Mouse (Mus musculus) adrenal gland, adult 18-20 months (tissue): Measurements from ENCODE around the gene Itm2b. TPM values are rescaled to one million over a fixed set of nuclear protein-coding genes. Genes with fewer than 3 reads are reported as not detected.

ENCODE experiments used
- DNase-seq, 2 experiments: peaks; one replicate each; pipeline ENCODE4 v3.0.0; 2021 to 2022; ENCODE audit warnings: low spot score in 2 of 2
- total RNA-seq, 2 experiments: library from RNA; stranded (reverse); gene quantifications; 1 replicate in 1 of 2; 2 replicates in 1 of 2; pipeline ENCODE4 v1.2.3; 2021

Itm2b gene
- total RNA-seq, 2 experiments from 2014 or later: 1,124 to 1,128 TPM

DNA sequence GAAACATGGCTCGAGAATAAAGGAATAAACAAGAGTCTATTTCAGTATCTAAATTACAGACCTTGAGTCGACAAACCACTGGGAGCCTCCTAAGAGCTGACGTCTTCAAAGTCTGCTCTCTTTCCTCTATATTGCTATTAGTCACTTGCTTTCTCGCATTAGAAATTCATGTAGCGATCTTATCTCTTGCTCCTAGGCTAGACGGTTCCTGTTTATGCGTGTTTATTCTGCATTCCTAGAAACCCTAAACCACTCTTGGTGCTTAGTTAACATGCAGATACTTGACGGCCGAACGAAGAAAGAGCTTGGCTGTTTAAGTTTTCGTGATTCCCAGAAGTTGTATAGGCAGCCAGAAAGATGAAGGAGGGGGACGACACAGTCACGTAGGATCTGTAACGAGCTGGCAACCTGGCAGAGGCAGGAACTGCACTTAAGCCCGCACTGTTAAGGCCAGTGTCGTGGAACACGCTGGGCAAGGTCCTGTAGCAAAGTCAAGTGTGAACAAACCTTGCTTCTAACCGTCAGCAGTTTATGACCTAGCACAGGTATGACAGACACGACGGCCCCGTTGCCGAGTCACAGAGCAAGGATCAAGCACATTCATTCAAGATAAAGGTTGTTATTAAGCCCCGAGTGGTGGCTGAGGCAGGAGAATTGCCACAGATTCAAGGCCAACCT, 14.3 kb downstream of the Itm2b start:
- no peak for DNase-seq

DNA sequence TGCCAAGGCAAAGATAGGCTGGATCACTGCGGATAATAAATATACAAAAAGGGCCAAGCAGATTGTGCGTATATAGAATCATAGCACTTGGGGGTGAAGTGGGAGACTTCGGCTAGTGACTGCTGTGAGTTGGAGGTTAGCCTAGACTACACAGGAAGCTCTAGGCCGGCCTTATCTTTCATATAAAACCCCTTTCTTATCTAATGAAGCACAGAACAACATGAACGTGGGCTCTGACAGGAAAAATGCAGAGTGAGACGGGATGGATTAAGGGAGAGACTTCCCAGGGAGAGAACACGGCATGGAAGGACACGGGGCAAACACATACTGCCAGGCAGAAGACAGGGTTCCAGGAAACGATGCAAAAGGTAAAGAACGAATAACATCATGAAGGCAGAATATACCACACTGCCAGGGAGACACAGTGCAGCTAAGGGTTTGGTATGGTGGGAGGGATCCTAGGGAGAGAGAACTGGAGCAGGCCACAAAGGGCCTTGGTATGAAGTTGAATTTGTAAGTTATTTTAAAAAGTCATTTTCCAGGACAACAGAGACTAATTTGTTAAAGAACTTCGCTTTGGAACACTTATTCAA, 14.9 kb downstream of the Itm2b start:
- DNase-seq: no peak

DNA sequence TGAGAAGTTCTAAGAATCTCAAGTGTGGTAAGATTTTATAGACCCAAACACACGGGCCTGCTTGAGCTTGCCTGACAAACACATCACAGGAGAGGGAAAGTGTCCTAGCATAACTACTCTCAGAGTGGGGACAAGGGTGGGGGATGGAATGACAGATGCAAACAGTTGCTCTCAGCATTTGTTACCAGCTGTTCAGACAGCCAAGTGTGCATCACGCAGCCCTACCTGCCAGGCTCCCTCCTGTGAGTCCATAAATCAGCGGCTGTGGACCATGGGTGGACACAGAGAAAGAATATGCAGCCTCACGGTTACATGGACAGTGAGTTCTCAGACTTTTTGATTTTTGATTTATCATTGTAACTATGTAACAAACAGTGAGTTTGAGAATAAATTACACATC, 15.5 kb downstream of the Itm2b start:
- DNase-seq: no peak

DNA sequence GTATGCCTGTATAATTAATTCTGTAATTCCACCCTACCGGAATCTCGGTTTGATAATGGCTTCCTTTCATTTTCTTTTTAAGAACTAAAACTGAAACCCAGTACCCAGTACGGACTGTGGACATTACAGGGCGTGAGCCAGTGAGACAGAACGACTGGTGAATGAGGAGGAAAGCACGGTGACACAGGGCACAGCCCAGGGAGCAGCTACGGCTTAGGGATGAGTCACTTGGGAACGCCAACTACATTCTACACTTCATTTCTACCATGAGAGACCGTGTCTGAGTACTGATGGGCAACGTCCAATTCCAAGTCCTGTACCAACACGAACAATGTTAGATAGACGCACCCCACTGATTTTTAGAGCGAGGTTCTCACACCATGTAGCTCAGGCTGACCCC, 16.1 kb downstream of the Itm2b start:
- no peak for DNase-seq

DNA sequence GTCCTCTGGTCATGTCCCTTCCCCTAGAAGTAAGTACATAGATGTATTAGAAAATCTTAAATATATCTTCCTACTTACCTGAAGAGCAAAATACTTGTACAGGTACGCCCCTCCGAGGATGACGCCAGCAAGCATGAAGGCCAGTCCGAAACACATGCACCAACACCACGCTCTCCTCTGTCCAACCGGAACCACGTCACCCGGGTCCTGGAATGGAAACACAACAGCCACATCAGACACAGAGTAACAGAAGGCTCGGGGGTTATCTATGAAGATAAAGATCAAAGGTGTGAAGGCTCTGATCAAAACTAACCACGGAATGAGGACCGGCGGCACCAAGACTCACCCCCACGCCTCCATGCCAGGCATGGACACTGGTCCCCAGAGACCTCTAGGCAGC, 16.9 kb downstream of the Itm2b start:
- DNase-seq: no peak

DNA sequence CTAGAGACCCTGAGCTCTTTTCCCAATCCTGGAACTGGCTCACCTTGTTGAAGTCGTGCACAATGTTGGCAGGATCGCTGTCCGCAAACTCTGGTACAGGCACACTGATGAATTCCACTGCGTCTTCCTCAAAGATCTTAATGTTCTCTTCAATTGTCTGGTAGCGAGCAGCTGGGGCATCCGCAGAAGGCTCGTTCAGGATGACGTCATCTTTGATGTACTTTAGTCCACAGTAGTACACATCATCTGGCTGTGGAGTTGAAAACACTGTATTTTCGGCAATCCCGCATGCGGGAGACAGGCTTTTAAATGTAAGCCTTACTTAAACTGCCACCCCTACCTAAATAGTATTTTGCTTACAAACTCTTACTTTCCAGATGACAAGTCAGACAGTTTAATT, 18.8 kb downstream of the Itm2b start:
- no peak for DNase-seq

DNA sequence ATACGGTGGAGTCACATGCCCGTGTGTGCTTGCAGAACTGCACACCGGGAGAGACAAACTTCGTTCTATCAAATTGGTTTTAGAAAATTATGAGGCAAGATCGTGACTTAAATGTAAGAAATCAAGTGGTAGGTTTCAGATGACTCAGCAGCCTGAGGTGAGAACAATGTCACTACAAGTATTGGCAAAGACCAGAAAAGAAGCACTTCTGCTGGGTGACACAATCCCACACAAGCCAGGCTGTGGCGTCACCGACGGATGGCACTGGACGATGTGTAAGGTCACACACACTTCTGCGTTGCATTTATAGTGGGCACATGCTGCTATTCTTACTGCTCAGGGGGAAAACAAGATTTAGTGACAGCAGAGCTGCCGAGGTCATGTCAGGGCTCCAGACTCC, 21.3 kb downstream of the Itm2b start:
- DNase-seq: no peak

DNA sequence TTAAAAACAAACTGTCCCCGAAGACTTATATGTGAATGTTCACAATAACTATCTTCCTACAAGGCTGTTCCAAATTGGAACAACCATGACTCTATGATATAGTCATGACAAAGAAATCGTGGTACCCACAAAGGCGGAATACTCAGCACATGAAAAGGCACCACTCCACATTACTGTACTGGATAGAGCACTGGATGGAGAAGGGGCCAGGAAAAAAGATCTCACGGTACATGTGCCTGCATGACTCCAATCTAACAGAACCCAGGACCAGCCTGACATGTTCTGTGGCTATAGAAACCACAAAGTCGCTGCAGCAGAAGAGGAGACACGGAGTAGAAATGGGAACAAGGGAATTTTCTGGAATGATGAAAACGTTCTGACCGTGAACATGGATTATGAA, 30.4 kb downstream of the Itm2b start:
- no peak for DNase-seq

DNA sequence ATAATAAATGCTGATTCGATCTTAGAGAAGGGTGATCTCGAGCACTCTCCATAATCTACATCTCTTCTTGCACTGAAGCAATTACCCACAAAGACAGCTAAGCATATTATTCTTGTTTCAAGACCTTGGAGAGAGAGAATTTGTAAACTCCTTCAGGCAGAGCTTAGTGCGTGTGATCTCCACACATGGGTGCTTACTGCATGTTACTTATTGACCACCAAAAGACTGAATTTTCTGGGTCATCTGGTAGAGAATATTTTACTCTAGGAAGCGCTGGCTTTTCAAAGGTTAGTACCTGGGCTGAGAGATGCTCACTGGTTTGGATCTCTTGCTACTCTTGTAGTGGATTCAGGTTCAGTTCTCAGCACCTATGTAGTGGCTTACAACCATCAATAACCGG, 34.0 kb downstream of the Itm2b start:
- no peak for DNase-seq

DNA sequence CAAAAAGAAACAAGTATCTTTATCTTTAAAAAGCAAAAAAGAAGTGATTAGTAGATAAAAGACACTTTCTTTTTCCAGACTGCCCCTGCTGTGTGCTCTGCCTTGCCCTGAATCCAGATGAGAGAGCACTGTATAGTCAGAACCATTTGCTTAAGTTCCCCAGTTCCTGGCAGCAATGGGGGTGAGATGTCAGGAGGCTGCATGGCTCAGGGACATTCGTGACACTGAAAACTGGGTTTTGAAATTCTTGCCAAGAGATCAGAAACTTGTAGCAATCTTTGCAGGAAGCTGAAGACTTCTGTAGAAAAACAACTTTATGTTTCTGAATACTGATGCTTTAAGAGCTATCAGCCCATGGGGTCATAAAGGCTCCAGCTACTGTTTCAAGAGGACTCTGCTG, 35.1 kb downstream of the Itm2b start:
- DNase-seq: no peak

DNA sequence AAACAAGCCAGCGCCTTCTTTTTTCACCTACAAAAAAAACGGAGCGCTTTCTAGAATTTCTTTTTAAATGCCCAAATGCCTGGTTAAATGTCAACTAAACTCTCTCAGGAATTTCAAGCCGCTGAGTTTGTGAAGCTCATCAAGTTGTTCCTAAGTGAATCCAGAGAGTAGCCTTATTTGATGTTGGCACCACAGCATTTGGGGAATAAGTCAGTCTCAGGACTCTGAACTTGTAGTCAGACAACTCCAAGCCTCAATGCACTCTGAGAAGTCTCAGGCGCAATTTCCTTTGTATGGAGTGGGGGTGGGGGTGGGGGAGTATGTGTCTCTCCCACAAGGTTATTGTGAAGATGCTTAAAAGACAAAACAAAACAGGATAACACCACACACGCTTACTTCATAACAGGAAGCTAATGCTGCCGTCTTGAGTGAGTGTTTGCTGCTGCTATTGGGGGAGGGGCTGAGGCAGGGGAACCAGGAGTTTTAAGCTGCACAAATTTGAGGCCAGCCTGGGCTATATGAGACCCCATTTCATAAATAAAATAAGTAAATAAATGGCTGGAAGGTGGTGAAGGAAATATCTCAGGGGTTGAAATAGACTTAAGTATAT, 35.9 kb downstream of the Itm2b start:
- no peak for DNase-seq

DNA sequence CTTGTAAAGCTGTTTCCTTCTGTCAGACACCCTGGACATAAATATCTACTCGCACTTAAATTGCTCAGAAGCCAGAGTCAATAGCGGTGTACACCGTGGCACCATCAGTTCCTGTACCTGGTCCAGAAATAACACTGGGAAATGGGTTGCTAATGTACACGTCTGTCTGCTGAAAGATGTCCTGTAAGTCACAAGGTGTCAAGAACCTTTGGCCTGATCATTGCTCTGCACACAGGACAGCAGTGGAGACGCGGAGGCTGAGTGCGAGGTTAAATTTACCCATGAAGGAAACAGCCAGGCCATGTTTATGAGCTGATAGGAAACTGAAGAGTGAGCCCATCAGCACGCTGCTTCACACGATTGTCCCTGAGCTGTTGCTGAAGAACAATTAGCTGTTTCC, 37.8 kb downstream of the Itm2b start:
- no peak for DNase-seq

DNA sequence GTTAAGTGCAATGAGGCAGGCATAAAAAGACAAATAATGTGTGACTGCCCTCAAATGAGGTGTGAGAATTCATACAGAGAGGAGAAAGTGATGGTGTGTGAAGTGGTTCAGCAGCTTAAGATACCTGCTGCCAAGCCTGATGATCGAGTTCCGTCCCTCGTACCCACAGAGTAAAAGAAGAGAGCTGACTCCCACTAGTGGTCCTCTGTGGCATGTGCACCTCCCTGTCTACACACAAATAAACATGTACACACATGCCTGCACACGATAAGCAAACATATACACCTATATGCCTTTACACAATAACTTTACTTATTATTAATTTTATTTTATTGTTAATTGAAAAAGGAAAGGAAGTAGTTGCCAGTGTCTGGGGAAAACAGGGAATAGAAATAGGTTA, 39.5 kb downstream of the Itm2b start:
- no peak for DNase-seq

DNA sequence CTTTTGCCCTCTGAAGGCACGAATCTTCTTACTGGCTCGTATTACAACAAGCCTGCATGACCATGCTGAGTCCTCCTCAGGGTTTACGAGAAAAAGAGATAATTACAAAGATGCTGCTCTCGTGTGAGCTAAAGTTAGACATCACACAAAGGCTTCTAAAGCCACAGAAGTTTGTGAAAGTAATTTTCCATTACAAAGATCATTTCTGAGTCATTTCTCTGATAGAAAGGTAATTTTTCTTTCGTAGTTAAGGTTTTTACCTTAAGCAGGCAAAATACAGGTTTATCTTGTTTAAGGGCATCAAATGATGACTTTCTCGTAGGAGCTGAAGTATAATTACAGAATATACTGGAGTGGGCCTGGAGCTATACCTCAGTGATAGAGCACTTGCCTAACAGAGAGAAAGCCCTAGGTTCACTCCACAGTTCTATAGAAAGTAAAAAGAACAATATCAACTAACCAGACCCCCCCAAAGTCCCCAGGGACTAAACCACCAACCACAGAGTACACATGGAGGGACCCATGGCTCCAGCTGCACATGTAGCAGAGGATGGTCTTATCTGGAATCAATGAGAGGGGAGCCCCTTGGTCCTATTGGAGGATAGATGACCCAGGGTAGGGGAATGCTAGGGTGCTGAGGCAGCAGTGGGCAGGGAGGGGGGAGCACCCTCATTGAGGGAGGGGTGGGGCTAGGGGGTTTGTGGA, 44.9 kb downstream of the Itm2b start:
- DNase-seq: no peak

DNA sequence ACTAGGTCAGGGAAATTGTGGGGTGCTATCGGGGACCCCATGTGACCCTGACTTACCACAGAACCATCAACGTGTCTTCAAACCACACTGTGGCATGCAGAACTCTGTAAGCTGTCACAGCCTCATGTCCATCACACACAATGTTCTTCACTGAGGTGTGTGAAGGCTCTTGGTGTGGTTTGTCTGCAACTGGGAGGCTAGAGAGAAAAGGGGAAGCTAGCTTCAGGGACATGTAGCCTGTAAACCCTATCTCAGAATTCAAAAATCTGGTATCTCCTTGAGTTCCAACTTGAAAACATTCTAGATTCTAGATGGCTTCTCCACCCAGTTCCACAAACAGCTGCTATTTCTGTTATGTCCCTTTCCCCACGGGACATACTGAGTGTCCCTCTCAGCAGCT, 45.5 kb downstream of the Itm2b start:
- DNase-seq: no peak

DNA sequence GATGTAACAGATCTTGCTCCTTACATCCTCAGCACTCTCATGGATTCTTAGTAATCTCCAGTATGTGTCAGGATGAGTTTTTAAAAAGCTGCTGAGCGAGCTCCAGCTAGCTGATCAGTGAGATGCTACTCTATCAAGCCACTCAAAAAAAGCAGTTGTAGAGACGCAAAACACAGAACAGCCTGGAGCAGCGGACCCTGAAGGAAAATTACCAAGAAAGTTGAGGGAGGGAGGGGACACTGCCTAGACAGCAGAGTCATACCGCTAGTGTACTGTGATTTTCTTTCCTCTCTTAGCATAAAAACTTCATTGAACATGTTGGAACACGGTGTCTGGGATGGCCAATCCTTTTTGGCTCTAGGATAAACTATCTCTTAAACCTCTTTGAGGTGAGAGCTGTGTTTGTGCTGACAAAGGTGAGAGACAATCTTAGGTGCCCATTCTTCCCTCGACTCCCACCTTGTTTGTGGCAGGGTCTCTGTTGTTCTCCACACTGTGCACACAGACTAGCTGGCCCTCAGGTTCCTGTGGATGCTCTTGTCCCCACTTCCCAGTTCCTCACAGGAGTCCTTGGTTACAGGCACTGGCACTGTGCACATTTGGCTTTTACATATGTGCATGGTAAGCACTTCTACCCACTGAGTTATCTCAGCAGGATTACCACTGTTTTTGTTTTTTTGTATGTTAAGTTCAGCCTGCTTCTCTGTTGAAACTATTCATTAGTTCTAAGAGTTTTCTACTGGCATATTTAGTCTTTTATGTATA, 48.6 kb downstream of the Itm2b start:
- DNase-seq: no peak

DNA sequence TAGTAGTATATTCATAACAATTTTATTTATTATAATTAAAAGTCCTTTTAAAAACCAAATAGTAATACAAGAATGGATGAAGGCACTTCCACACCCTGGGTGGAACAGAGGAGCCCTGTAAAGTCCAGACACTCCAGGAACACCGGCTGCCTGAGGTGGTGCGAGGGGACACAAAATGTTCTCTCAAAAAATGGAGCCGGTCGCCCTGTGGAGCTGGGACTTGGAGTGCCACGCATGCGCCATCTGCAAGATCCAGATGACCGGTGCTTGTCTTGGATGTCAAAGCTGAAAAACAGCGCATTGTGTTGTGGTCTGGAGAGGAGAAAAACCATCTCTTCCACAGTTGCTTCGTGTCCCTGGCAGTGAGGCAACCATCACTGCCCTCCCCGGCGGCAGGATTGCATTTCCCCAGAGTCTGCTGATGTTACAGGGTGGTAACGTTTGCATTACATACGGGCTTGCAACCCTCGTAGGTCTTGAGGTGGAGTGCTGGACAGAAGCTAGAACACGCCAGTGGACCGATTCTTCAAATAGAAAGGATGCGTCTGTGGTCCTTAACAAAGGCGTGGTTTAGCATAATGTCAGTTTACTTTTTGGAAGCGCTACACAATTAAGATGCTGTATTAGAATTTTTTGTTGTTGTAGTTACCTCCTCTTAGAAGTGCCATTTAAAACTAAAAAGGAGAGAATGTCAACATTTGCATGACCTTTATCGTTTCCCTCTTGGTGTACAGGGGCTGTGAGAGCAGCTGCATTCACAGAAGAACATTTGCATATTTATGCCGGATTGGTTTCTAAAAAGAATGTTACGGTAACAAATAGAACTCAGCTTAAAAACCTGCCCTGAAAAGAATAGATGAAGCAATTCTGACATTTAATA, 49.9 kb downstream of the Itm2b start:
- no peak for DNase-seq

DNA sequence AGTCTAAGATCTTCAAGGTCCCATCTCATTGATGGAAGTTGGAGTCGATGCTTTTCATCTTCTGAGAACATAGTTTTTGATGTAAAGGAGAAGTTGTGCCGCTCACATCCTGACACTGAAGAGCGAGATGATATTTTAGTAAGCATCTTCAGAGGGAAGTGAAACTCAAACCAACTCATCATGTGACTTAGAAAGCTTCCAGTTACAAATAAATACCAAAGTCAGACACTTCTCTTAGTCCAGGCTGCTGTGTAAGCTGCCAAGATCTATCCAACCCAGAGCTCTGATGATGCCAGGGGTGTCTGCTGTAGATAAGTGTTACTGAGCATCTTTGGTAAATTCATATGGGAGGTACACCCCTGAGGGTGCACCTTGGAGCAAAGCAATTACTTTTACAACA, 51.2 kb downstream of the Itm2b start:
- no peak for DNase-seq

DNA sequence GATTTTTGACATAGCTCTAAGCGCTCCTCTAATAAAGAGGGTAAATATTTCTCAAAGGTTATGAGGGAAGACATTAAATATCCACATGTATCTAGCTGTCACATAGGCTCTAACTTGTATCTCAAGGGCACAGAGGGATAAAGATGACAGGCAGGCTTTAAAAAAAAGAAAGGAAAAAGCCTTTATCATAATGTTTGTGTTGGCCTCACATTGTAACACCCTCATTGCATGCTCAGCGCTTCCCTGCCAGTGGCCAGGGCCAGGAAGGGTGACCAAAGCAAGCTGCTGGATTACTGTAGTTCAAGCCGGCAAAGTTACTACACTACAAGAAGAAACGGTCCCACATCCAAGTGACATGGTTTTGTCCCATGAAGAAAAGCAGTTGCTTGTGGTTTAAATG, 53.7 kb downstream of the Itm2b start:
- no peak for DNase-seq

DNA sequence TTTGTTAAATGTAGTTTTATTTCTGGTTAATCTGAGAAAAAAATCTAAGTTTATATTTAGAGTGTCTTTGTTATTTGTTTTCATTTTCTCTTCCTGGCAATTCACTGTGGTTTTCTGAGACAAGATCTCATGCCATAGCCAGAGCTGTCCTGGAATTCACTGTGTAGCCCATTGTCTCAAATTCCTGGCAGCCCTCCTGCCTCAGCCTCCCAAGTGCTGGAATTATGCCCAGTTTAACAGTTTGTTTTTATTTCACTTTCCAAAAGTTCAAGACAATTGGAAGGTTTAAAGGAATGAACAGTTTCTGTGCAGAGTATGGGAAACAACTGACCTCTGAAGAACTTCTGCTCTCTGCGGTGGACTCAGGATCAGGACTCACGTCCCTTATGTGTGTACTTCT, 55.2 kb downstream of the Itm2b start:
- DNase-seq: no peak

DNA sequence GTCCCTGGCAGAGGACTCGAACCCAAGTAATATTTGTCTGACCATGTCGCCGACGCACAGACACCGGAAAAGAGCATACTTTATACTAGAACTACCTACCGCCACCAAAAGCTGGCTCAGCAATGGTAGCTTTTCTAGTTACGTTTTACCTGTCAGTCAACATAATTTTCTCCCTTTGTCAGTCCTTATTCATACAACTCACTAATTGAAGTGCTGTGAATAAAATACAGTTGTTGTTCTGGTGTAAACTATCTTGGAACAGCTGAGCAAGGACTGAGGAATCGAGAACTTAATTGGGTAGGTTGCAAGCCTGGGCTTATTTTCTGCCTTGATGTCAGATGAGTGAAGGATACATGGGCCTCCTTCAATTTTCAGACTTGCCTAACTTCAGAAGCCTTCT, 58.6 kb downstream of the Itm2b start:
- no peak for DNase-seq
